Mouse (Mus musculus): ENCODE data around the gene Akr1c14.
A peak's percentile ranks its signal among the peaks of the same experiment; 100 is the strongest.
"Not testable (repeated sequence)": the region's sequence is repeated elsewhere in the genome, so short reads cannot be mapped to it uniquely, and the experiment has no call there.

Gene Akr1c14

DNA sequence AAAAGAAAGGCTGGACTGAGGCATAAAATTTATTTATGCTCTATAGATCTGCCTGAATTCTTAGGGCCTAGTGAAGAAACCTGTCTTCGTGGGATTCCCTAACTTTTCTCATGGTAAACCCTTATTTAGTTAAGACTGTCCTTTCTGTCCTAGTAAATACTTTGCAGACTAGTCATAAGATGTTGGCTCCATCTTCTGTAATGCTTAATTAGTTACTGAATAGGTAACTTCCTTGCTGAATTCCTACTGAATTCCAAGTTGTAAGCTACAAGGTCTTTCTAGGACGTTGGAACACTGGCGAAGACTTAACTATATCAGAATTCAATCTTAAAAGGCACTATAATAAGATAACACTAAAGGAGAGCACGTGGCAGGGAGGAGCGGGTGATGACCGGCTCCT, 75.7 kb downstream of the Akr1c14 start:
- DNase-seq: not testable (repeated sequence)

DNA sequence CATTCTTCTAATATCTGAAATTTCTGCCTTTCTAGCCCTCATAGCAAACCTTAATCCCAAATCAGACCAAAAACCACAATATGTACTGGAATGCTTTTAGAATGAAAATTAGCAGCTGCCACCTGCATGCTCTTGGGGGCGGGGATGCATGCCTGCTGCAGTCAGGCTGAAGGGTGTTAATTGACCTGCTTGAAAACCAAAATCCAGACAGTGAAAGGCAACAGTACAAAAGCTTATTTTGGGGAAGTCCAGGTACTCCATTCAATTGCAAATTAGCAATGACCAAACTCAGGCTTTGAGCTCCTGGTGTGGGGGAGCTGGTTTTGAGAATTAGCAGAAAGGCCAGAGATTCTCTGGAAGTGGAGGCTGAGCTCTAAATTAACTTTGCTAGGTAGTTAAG, 77.0 kb downstream of the Akr1c14 start:
- DNase-seq: not testable (repeated sequence)

DNA sequence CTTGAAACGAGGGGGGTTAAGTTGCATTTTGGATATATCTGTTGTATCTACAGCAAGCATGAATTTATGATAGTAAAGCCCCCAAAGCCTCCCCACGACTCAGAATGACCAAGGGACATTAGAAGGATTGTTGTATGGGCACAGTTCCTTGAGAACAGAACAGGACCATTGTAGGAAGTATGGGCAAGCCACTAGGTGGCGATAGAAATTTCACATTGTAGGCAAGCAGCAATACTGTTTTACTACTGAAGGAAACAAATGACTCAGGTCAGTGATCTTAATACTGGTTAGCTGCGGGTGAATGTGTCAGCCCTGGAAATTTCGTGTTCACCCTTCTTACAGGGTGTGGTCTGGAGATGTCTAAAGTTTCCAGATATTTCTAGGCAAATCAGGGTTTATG, 80.3 kb downstream of the Akr1c14 start:
- DNase-seq: peak; percentile 19 to 35

DNA sequence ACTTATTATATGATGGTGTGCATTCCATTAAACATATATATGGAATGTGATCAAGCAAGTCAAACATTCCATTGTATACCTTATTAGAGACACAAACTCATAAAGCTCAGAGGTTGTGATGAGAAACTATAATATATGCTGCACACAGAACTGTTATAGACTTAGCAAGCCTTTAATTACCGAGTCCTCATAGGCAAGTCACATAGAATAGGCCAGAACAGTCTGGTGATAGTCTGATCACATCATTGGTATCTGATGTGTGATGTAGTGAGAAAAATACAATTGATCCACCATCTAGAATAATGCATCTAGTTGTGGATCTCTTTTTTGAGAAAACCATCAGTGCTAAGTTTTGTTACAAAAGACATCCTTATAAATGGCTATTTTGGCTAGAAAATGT, 82.5 kb downstream of the Akr1c14 start:
- no peak for DNase-seq

DNA sequence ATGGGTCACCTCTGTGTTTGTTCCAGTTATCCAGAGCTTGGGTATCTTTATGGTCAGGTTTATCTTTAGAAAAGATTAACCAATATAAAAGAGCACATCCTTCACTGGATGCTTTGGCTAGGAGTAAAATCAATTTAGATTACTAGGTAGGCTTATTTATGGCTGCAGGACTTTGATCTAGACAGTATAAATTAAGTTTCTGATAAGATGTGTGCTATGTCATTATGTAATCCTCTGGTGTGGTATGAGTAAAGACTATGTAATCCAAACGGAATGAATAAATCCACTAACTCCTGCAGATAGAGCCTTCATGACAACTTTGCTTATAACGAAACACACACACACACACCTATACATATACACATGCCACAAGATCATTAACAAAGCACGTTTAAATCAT, 82.9 kb downstream of the Akr1c14 start:
- no peak for DNase-seq

DNA sequence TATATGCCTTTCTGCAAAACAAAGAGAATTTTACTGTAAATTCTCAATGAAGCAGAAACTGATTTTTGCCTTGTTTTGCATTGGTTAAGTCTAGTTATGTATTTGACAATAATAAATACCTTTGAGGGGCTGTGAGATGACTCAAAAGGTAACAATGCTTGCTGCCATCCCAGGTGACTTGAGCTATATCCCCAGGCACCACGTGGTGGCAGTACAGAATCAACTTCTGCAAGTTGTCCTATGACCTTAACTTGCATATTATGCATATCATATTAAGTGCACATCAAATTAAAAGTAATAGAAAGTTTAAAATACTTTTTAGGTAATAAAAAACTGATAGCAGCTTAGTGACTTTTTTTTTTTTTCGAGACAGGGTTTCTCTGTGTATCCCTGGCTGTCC, 84.3 kb downstream of the Akr1c14 start:
- peak; percentile 2 to 16 for DNase-seq
